Mouse (Mus musculus) duodenum, adult 2 months (tissue): ENCODE data around the gene Ndufs1. TPM values are rescaled to one million over a fixed set of nuclear protein-coding genes. Genes with fewer than 3 reads are reported as not detected.

Experiments used
- polyA plus RNA-seq: library from polyadenylated mRNA; depleted of rRNA; stranded (reverse); fragments of >200 nt; gene quantifications from 2 replicates; pipeline ENCODE4 v1.2.3, GENCODE M21; 2012; ENCODE audit warnings: low replicate concordance; rRNA removed

Gene Ndufs1
- 15.2 and 23.7 TPM in 2 replicates for polyA plus RNA-seq

DNA sequence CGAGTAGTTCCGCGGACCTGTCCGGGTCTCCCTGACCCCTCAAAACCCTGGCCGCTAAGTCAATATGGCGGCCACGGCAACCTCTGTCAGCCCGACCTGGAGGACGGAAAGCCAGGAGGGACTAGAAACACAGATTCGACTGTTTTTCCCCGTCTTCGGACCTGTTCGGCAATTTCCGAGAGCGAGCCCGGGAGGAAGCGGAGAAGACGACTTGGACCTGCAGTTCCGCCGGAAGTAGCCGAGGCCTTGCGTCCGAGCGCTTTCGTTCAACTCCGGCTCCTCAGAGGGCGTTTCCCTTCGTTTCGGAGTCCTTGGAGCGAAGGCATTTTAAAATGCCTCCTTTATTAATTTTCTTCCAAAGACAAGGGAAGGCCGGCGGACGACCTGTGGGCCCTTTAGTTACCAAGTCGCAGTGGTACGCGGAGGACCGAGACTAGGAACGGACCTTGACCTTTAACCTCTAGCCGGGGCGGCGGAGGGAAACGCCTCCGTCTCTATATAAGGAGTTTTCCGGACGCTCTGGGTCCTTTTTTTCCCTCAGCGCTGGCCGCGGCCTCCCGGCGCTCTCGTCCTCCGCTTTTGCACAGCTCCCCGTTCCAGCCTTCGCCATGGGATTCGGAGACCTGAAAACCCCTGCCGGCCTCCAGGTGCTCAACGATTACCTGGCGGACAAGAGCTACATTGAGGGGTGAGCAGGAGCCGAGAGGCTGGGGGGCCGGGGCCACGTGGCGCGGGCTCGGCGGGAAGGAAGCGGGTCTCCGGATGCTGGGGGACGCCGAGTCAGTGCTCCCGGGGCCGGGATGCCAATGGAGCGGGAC, at the start of gene Ndufs1, which contains the start of gene Eef1b2:
TSS of gene Ndufs1 (minus strand) at position 230 of the 818 bp plus-strand sequence.
TSS of gene Eef1b2 (plus strand) at position 222 of the 818 bp plus-strand sequence.

DNA sequence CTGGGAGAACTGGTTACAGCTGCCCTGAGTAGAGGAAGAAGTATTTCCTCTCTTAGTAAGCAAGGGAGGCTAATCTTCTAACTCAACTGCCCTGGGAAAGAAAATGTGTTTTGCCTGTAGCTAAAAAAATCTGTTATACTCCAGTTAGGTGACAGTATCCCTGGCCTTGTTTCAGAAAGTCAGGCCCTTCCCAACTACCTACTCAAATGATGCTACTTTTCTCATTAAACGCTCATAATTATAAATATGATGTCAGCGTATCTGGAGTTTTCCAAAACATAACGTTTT, 37.6 kb upstream of the Ndufs1 start, which contains the start of gene Gpr1:
TSS of gene Gpr1 (minus strand) at position 273 of the 288 bp plus-strand sequence.

DNA sequence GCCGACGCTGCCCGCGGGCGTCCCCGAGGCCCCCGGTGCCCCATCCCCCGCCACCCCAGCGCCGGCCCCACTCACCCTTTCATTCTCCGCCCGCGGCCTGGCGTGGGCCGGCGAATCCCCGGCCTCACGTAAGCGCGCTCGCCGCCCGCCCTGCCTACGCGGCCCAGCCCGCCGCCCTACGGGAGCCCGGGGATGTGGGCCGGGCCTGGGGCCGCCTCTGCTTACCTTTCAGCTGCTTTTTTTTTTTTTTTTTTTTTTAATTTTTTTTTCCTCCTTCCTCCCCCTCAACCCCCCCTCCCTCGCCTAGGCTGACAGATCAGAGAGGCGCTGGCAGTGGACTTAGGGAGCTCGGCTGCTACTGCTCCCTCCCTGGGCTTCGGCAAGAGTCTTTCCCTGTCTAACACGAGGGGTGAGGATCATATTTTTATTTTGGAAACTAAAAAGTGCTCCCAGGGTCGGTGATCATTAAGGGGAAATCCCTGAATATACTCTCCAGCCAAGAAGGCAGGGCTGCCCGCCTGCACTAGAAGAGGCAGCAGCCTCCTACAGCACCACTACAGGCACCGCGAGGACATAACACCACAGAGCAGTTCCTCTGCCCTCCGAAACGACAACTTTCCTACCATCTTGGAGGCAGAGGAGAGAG, 62.4 kb downstream of the Ndufs1 start, which contains the start of gene Ino80d:
TSS of gene Ino80d (minus strand) at position 532 of the 646 bp plus-strand sequence.

Other genes with a start within 250 kb of the Ndufs1 start
- 4.0 and 6.5 TPM in 2 replicates for gene Ino80d, start 62.2 kb downstream of the Ndufs1 start, polyA plus RNA-seq
- 349 and 371 TPM in 2 replicates for gene Eef1b2, start within 50 bp of the Ndufs1 start, polyA plus RNA-seq
- gene Gpr1, start 37.7 kb upstream of the Ndufs1 start, polyA plus RNA-seq, result not detected in 2 replicates
- not detected in 2 replicates for gene Zdbf2, start 96.4 kb upstream of the Ndufs1 start, polyA plus RNA-seq